Mouse (Mus musculus): ENCODE results near the gene Gm9603. TPM values are rescaled to one million over a fixed set of nuclear protein-coding genes. Genes with fewer than 3 reads are reported as not detected.

The Gm9603 gene
- polyA plus RNA-seq (2012; fragmentation: generic; extraction: Trizol): not detected

GRCm38 (mm10) chr14:5687357-5687756 is at the start of gene Gm9603:
TSS of gene Gm9603 (minus strand) at chr14:5687457.

GRCm38 (mm10) chr14:5632928-5633327 is 54.3 kb downstream of the Gm9603 start, which contains the start of gene Gm8265:
TSS of gene Gm8265 (minus strand) at chr14:5633028.

Other genes with a start within 250 kb of the Gm9603 start
- gene Gm3194, start 232.0 kb downstream of the Gm9603 start, polyA plus RNA-seq (2012; fragmentation: generic; extraction: Trizol): not detected
- gene Gm8246, start 209.6 kb downstream of the Gm9603 start, polyA plus RNA-seq (2012; fragmentation: generic; extraction: Trizol): not detected
- gene Gm3187, start 203.2 kb downstream of the Gm9603 start, polyA plus RNA-seq (2012; fragmentation: generic; extraction: Trizol): not detected
- gene Gm3488, start 185.8 kb downstream of the Gm9603 start, polyA plus RNA-seq (2012; fragmentation: generic; extraction: Trizol): not detected
- gene Gm3532, start 149.0 kb downstream of the Gm9603 start, polyA plus RNA-seq (2012; fragmentation: generic; extraction: Trizol): not detected
- not detected for gene Gm8265, start 54.4 kb downstream of the Gm9603 start, polyA plus RNA-seq (2012; fragmentation: generic; extraction: Trizol)
- gene Gm3373, start 54.1 kb upstream of the Gm9603 start, polyA plus RNA-seq (2012; fragmentation: generic; extraction: Trizol): not detected
- not detected for gene Gm3383, start 120.5 kb upstream of the Gm9603 start, polyA plus RNA-seq (2012; fragmentation: generic; extraction: Trizol)
- gene Gm3424, start 142.9 kb upstream of the Gm9603 start, polyA plus RNA-seq (2012; fragmentation: generic; extraction: Trizol): not detected
- not detected for gene Gm8237, start 192.9 kb upstream of the Gm9603 start, polyA plus RNA-seq (2012; fragmentation: generic; extraction: Trizol)

All from C3H10T1/2 (cell line).